Comparison of ENCODE assay signal across 8 mouse cellular contexts in the genomic region with DNA sequence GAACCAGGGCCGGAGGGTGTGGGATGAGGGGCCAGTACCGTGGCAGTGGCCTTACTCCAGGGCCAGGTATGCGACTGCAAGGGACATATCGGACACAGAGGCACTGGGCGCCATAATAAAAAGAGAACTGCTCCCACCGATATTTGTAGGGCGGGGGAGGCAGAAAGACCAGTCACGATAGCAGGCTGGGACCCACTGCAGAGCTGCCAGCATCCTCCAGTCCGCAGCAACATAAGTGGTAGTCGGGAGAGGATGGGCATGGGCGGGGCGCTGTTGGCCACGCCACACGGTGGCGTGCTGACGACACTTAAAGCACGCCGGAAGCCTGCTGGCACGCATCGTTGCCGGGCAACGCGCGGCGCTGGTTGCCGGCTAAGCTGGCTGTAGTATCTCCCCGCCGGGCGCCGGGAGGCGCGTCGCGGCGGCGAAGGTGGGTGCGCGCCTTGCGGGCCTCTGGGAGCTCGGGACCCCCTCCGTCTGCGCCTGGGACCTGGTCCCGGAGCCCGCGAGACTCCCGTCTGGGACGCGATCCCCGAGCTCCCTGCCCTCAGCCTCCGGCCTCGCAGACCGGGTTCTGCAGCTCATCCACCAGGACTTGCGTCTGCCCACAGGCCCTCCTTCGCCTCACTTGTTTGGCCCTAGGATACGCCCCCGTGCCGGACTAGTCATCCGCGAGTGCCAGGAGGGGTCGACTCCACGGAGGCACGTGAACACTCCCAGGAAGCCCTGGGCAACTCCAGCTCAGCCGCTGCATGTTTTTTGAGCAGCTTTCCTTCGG. TPM values are rescaled to one million over a fixed set of nuclear protein-coding genes. Genes with fewer than 3 reads are reported as not detected.
DNase-seq lines count a peak whose midpoint lies in the region; ATAC-seq and TF ChIP-seq lines count a peak whose summit lies in the region.

A gene (plus strand): TSS at position 351 of the 778 bp plus-strand sequence.

- peak within 1 kb of the TSS; percentile 69 for H3K4me3 ChIP-seq in hindbrain, embryonic 15.5 days

- no peaks in the 10 kb centered on the region for H3K27me3 ChIP-seq in Patski
- no peaks in the 10 kb centered on the region for H3K27me3 ChIP-seq in hindbrain, embryonic 15.5 days

- CTCF ChIA-PET in Patski (lab: Charles Lee): interaction anchor here (1.2 to 1.7 kb wide), 5 partner anchors 7 to 64 kb away, joined by 3 to 4 read pairs (median 3); no protein-coding TSS in a partner anchor

- TF ChIP-seq CTCF in Patski (IDR thresholded peaks at IDR 0.05): no peak

- WGBS in hindbrain, embryonic 15.5 days: 1% methylated on average over 63 of the region's 64 CpGs

- H3K27ac ChIP-seq in hindbrain, embryonic 15.5 days (replicated peaks): peak within 1 kb of the TSS; percentile 81

- peak; percentile 74 for ATAC-seq in Patski
- peak; percentile 93 for ATAC-seq in hindbrain, embryonic 15.5 days (ENCODE audit: low FRiP score, low read depth)

- DNase-seq in Patski (ENCODE audit: low read depth, low spot score): no peak
- peak; percentile 94 to 96 for DNase-seq in cerebellum, postnatal 14 days
- peak; percentile 84 to 86 for DNase-seq in frontal cortex, postnatal 25 days (ENCODE audit: low spot score in 2 of 2)
- DNase-seq in left cerebral cortex, adult 11 months (ENCODE audit: low spot score): peak; percentile 90
- DNase-seq in lung, postnatal 4 days: peak; percentile 93 to 95
- peak; percentile 89 for DNase-seq in retina, postnatal 7 days (ENCODE audit: low read depth, low spot score)
- peak; percentile 77 for DNase-seq in urinary bladder, adult 2 months (ENCODE audit: low spot score)

- POLR2A ChIA-PET in Patski (lab: Charles Lee): interaction anchor here (0.8 to 1.4 kb wide), 2 partner anchors 11 to 22 kb away, joined by 5 to 8 read pairs; no protein-coding TSS in a partner anchor

- no peaks in the 10 kb centered on the region for H3K9me3 ChIP-seq in hindbrain, embryonic 15.5 days

- H3K36me3 ChIP-seq in hindbrain, embryonic 15.5 days: 0 out of 2 replicates have a peak, but pooled peaks cover 5% of the 10 kb centered on the region

- peaks cover 27% of the 10 kb centered on the region for H3K4me1 ChIP-seq in hindbrain, embryonic 15.5 days (replicated peaks)

- in situ Hi-C loops in Patski (cut with MboI; ENCODE audit: low pct_unique_long_range_greater_than_20kb): no loop called here

- H3K4me2 ChIP-seq in hindbrain, embryonic 15.5 days: peak within 1 kb of the TSS; percentile 87

- H3K9ac ChIP-seq in hindbrain, embryonic 15.5 days: peak within 1 kb of the TSS; percentile 55

RNA-seq across cellular contexts. Expression of the gene that starts here (rescaled TPM):
- polyA plus RNA-seq in Patski (2021): 46.3 TPM
- polyA plus RNA-seq in hindbrain, embryonic 15.5 days (2015; fragmentation: Nextera tagmentation; extraction: Ambion mirVana): 21.6 and 22.7 TPM in 2 replicates
- polyA plus RNA-seq in urinary bladder, adult 2 months (2012; rRNA removed): 4.5 and 5.3 TPM in 2 replicates
